Mouse (Mus musculus) ES-E14 (cell line): Measurements from ENCODE around the gene Astn2.

Experiments
- CHD2 ChIP-seq: IDR thresholded peaks from 2 replicates; pipeline ENCODE4 v1.6.1; 2014; ENCODE audit warnings: mild to moderate bottlenecking, low read depth, low read length, inconsistent platforms
- ZNF384 ChIP-seq: IDR thresholded peaks from 2 replicates; pipeline ENCODE4 v1.6.1; 2012; ENCODE audit warnings: low read depth, low read length, inconsistent platforms

GRCm38 (mm10) chr4:66425804-66426203, 21.4 kb upstream of the Astn2 start:
- no peak for TF ChIP-seq CHD2
- TF ChIP-seq ZNF384: no peak
